Mouse (Mus musculus) kidney, postnatal 4 days (tissue): Measurements from ENCODE around the gene Ston1.

ENCODE experiments used
- DNase-seq, 2 experiments: peaks; one replicate each; pipeline ENCODE4 v3.0.0; 2021; ENCODE audit warnings: mixed read lengths in 2 of 2

The Ston1 gene

GRCm38 (mm10) chr17:88688226-88688625, 90.7 kb downstream of the Ston1 start:
- no peak for DNase-seq

- DNase-seq: no peak
Measured at GRCm38 (mm10) chr17:88696656-88697333, 99.3 kb downstream of the Ston1 start.

GRCm38 (mm10) chr17:88700901-88701300, 103.4 kb downstream of the Ston1 start:
- no peak for DNase-seq

GRCm38 (mm10) chr17:88702345-88702744, 104.9 kb downstream of the Ston1 start:
- no peak for DNase-seq

GRCm38 (mm10) chr17:88703112-88703511, 105.6 kb downstream of the Ston1 start:
- no peak for DNase-seq

GRCm38 (mm10) chr17:88706231-88706649, 108.8 kb downstream of the Ston1 start:
- DNase-seq: no peak
